8 mouse cellular contexts compared by ENCODE assay signal in the genomic region with DNA sequence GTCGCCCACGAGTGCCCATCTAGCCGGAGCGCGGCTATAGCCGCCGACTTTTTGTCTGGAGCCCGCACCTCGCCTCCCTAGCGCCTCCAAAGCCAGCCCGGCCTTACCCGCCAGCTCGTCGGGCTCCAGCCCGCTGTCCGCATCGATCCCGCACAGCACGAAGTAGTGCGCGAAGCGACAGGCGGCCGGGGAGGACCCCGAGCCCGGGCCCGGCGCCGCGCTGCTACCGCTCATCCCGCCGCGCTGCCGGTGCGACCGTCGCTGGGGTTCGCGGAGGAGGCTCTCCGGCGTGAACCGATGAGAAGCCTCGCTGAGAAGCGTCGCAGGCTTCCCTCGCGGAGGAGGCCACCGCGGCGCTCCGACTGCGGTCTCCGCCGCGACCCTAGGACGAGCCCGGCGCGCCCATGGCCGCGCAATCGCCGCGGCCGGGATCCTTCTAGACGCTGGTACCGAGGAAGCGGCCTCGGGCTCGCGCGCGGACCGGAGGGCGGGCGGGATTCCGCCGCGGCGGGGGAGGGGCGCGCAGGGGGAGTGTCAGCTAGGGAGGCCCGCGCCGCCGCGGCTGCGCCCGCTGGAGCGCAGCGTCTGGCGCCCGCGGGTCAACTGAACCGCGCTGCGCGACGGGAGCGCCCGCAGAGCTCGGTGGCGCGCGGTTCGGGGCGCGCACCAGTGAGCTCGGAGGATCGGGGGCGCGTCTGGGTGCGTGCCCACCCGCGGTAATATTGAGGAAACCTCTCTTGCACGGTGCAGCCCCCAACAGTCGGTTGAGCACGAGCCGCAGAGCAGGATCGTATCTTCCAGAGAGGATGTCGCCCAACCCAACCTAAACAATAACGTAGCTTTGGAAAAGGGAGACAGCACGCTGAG. TPM values are rescaled to one million over a fixed set of nuclear protein-coding genes. Genes with fewer than 3 reads are reported as not detected.
DNase-seq lines count a peak whose midpoint lies in the region; ATAC-seq and TF ChIP-seq lines count a peak whose summit lies in the region.

A gene (minus strand): TSS at position 605 of the 867 bp plus-strand sequence.

- H3K27me3 ChIP-seq in heart, embryonic 13.5 days (replicated peaks) = no peaks in the 10 kb centered on the region; the same call in 1 of the 2 replicates
- no peaks in the 10 kb centered on the region for H3K27me3 ChIP-seq in kidney, postnatal 0 days (ENCODE audit: insufficient read depth, low read length)
- no peaks in the 10 kb centered on the region for H3K27me3 ChIP-seq in liver, adult 2 months (ENCODE audit: control insufficient read depth, insufficient read depth, low read length)
- H3K27me3 ChIP-seq in stomach, embryonic 15.5 days (replicated peaks) = no peaks in the 10 kb centered on the region

- peak; percentile 52 for TF ChIP-seq POLR2A in embryonic fibroblast, embryonic 13.5 days (IDR thresholded peaks at IDR 0.05; ENCODE audit: low read depth, low read length)
- TF ChIP-seq POLR2A in liver, adult 2 months (IDR thresholded peaks at IDR 0.05; ENCODE audit: extremely low read depth, insufficient read depth, low read length) = peak; percentile 58; the same call in 1 of the 2 replicates

- no peak for TF ChIP-seq CTCF in embryonic fibroblast, embryonic 13.5 days (IDR thresholded peaks at IDR 0.05; ENCODE audit: borderline replicate concordance, insufficient read depth, low read length)
- TF ChIP-seq CTCF in kidney, postnatal 0 days (IDR thresholded peaks at IDR 0.05; ENCODE audit: low read depth) = no peak
- no peak for TF ChIP-seq CTCF in liver, adult 2 months (IDR thresholded peaks at IDR 0.05; ENCODE audit: low read depth, low read length)

- WGBS in heart, embryonic 13.5 days = under 1% methylated on average over 123 of the region's 124 CpGs
- WGBS in kidney, postnatal 0 days = under 1% methylated on average over 87 of the region's 124 CpGs
- under 1% methylated on average over 118 of the region's 124 CpGs for WGBS in liver, adult 2 months
- WGBS in stomach, embryonic 15.5 days = under 1% methylated on average over 114 of the region's 124 CpGs

- peak within 1 kb of the TSS; percentile 96 for H3K9ac ChIP-seq in heart, embryonic 13.5 days
- H3K9ac ChIP-seq in kidney, postnatal 0 days (ENCODE audit: low read depth, low read length) = peak within 1 kb of the TSS; percentile 97
- peak within 1 kb of the TSS; percentile 99 for H3K9ac ChIP-seq in liver, adult 2 months (ENCODE audit: low read depth, low read length)
- peak within 1 kb of the TSS; percentile 87 for H3K9ac ChIP-seq in stomach, embryonic 15.5 days

- peak; percentile 9 for DNase-seq in 3T3-L1 (ENCODE audit: low read depth, low spot score)
- peak; percentile 59 to 69 for DNase-seq in adrenal gland, postnatal 4 days (ENCODE audit: low spot score in 2 of 2)
- DNase-seq in kidney, postnatal 0 days (ENCODE audit: low spot score) = peak; percentile 82
- peak; percentile 44 for DNase-seq in liver, adult 2 months (ENCODE audit: extremely low read depth, low read depth, low spot score)

- peak within 1 kb of the TSS; percentile 72 for H3K27ac ChIP-seq in embryonic fibroblast, embryonic 13.5 days (ENCODE audit: insufficient read depth, low read length)
- H3K27ac ChIP-seq in heart, embryonic 13.5 days (replicated peaks) = peak within 1 kb of the TSS; percentile 98
- peak within 1 kb of the TSS; percentile 97 for H3K27ac ChIP-seq in kidney, postnatal 0 days
- H3K27ac ChIP-seq in liver, adult 2 months (replicated peaks; ENCODE audit: insufficient read depth, low read depth, low read length) = peak within 1 kb of the TSS; percentile 100
- H3K27ac ChIP-seq in stomach, embryonic 15.5 days = peak within 1 kb of the TSS; percentile 91

- no peaks in the 10 kb centered on the region for H3K9me3 ChIP-seq in heart, embryonic 13.5 days
- no peaks in the 10 kb centered on the region for H3K9me3 ChIP-seq in kidney, postnatal 0 days (replicated peaks; ENCODE audit: low read length)
- no peaks in the 10 kb centered on the region for H3K9me3 ChIP-seq in stomach, embryonic 15.5 days

- H3K4me3 ChIP-seq in embryonic fibroblast, embryonic 13.5 days (ENCODE audit: insufficient read depth, low read length) = peak within 1 kb of the TSS; percentile 77
- peak within 1 kb of the TSS; percentile 95 for H3K4me3 ChIP-seq in heart, embryonic 13.5 days
- H3K4me3 ChIP-seq in kidney, postnatal 0 days (replicated peaks; ENCODE audit: low read depth, low read length) = peak within 1 kb of the TSS; percentile 93
- H3K4me3 ChIP-seq in liver, adult 2 months (ENCODE audit: insufficient read depth, low read depth, low read length) = peak within 1 kb of the TSS; percentile 80
- peak within 1 kb of the TSS; percentile 82 for H3K4me3 ChIP-seq in stomach, embryonic 15.5 days (replicated peaks)

- H3K4me1 ChIP-seq in embryonic fibroblast, embryonic 13.5 days (ENCODE audit: control insufficient read depth, insufficient read depth, low read length) = no peaks in the 10 kb centered on the region
- peaks cover 8% of the 10 kb centered on the region for H3K4me1 ChIP-seq in heart, embryonic 13.5 days
- H3K4me1 ChIP-seq in kidney, postnatal 0 days (replicated peaks; ENCODE audit: insufficient read depth, low read length) = no peaks in the 10 kb centered on the region
- H3K4me1 ChIP-seq in liver, adult 2 months (ENCODE audit: control insufficient read depth, insufficient read depth, low read length) = peaks cover 10% of the 10 kb centered on the region; the same call in 1 of the 2 replicates
- H3K4me1 ChIP-seq in stomach, embryonic 15.5 days = no peaks in the 10 kb centered on the region

- peak within 1 kb of the TSS; percentile 78 for H3K4me2 ChIP-seq in heart, embryonic 13.5 days
- peak within 1 kb of the TSS; percentile 83 for H3K4me2 ChIP-seq in kidney, postnatal 0 days (ENCODE audit: low read length)
- peak within 1 kb of the TSS; percentile 86 for H3K4me2 ChIP-seq in stomach, embryonic 15.5 days

- peak; percentile 79 for ATAC-seq in heart, embryonic 13.5 days (ENCODE audit: extremely low read depth, insufficient number of reproducible peaks, low FRiP score, low TSS enrichment)
- ATAC-seq in kidney, postnatal 0 days (replicated peaks; ENCODE audit: low FRiP score, low read depth) = peak; percentile 93
- 0 out of 2 replicates have a peak, but pooled peaks have one; percentile 13 for ATAC-seq in monocyte, adult 5-6 weeks (replicated peaks; ENCODE audit: insufficient number of reproducible peaks, low FRiP score, low TSS enrichment, poor library complexity, severe bottlenecking)
- peak; percentile 90 for ATAC-seq in stomach, embryonic 15.5 days (ENCODE audit: insufficient read depth, low FRiP score, low read depth)

- H3K36me3 ChIP-seq in heart, embryonic 13.5 days = no peaks in the 10 kb centered on the region
- H3K36me3 ChIP-seq in kidney, postnatal 0 days (ENCODE audit: insufficient read depth, low read length) = no peaks in the 10 kb centered on the region
- no peaks in the 10 kb centered on the region for H3K36me3 ChIP-seq in liver, adult 2 months (ENCODE audit: control insufficient read depth, insufficient read depth, low read length)
- no peaks in the 10 kb centered on the region for H3K36me3 ChIP-seq in stomach, embryonic 15.5 days

- H3K79me2 ChIP-seq in liver, adult 2 months (ENCODE audit: control insufficient read depth, insufficient read depth, low read length) = peaks cover 13% of the 10 kb centered on the region; the same call in 1 of the 2 replicates

RNA-seq across cellular contexts. Expression of the gene that starts here (rescaled TPM):
- total RNA-seq in adrenal gland, postnatal 4 days (2021) = 10 to 100 TPM; 22.9 to 25.8 TPM
- polyA plus RNA-seq in embryonic fibroblast, embryonic 13.5 days (2011; ENCODE audit: insufficient read length, low read depth, missing spikeins) = 6.6 and 6.9 TPM in 2 replicates
- polyA plus RNA-seq in heart, embryonic 13.5 days (2015; fragmentation: Nextera tagmentation; extraction: Ambion mirVana) = 5.8 and 6.4 TPM in 2 replicates
- 4.6 and 5.0 TPM in 2 replicates for polyA plus RNA-seq in kidney, postnatal 0 days (2015; fragmentation: Nextera tagmentation; extraction: Ambion mirVana)
- total RNA-seq in liver, adult 2 months (2014; rRNA removed) = 94.7 and 99.5 TPM in 2 replicates
- 14.8 and 19.4 TPM in 2 replicates for polyA plus RNA-seq in liver, adult 2 months (2012; rRNA removed)
- 4.7 to 7.3 TPM (median 4.8 TPM) in 3 replicates for total RNA-seq in monocyte, adult 5-6 weeks (2017)
- polyA plus RNA-seq in stomach, embryonic 15.5 days (2015; fragmentation: Nextera tagmentation; extraction: Ambion mirVana) = 5.8 TPM in 2 replicates

Comparison
In these comparisons a context has a peak if more than half of its experiments do, and no peak if none do; other contexts are left out.
1. Peak in every context shown above with its lines: DNase-seq, ATAC-seq, H3K4me3 ChIP-seq and H3K27ac ChIP-seq.
2. DNase-seq: peak in every context shown above with its lines; median percentile 82 in kidney, postnatal 0 days; 64 in adrenal gland, postnatal 4 days; 44 in liver, adult 2 months; 9 in 3T3-L1.
3. ATAC-seq: peak in every context shown above with its lines; median percentile 93 in kidney, postnatal 0 days; 90 in stomach, embryonic 15.5 days; 79 in heart, embryonic 13.5 days; 13 in monocyte, adult 5-6 weeks.